Mouse (Mus musculus) G1E (cell line): ENCODE data around the gene Hcrtr1.

Experiments used
- CTCF ChIP-seq: IDR thresholded peaks from 2 replicates; pipeline ENCODE4 v1.5.1; 2012; ENCODE audit warnings: low read depth, low read length, inconsistent platforms, mixed read lengths
- GATA1 ChIP-seq: IDR thresholded peaks from 2 replicates; pipeline ENCODE4 v1.6.1; 2012; ENCODE audit warnings: borderline replicate concordance, low read length, inconsistent platforms, mixed read lengths
- POLR2AphosphoS5 ChIP-seq: IDR thresholded peaks from 2 replicates; pipeline ENCODE4 v1.6.1; 2012; ENCODE audit warnings: low read depth, low read length, inconsistent platforms; ENCODE audit not compliant: insufficient replicate concordance

GRCm38 (mm10) chr4:130180909-130181602 is 41.9 kb upstream of the Hcrtr1 start:
- TF ChIP-seq GATA1 (no peak), CTCF (no peak), POLR2AphosphoS5 (no peak)
